In the genomic region with DNA sequence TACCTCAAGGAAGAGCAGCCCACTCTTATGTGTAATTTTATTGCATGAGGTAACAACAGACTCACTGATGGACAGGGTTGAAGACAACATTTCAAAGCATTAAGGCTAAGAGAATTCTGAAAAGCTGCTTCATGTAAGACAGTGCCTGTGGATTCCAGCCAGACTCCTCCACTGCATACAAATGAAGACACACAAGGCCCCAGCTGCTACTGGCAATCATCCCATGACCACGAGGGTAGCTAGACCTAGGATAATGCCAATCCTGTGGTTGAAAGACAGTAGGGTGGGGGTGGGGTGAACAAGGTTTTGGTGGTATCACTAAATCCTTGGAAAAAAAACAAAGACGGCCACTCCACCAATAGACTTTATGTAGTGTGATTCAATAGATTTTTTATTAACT, we compare ENCODE assay signal across 11 mouse cellular contexts. TPM values are rescaled to one million over a fixed set of nuclear protein-coding genes. Genes with fewer than 3 reads are reported as not detected.
A peak's percentile ranks its signal among the peaks of the same experiment; 100 is the strongest.
DNase-seq lines count a peak whose midpoint lies in the region; ATAC-seq and TF ChIP-seq lines count a peak whose summit lies in the region.
"Had no signal": no experiment of that assay in that cellular context is flagged by ENCODE, and none has a peak within 500 bp of the region (broad histone marks: within the 10 kb centered on the region; RNA-seq: fewer than 3 reads in every experiment).

No protein-coding gene starts in this region.

- peak; percentile 44 for DNase-seq in cerebellum, adult 9-10 months
- DNase-seq in retina, embryonic 14.5 days (ENCODE audit: low spot score): no peak
- DNase-seq in ovary, adult 18-20 months (ENCODE audit: low spot score): no peak
- DNase-seq in adrenal gland, adult 18-20 months (ENCODE audit: low spot score in 2 of 2): no peak
- no peak for DNase-seq in adrenal gland, postnatal 25 days
- DNase-seq: heart, postnatal 14 days had no signal

- no peaks in the 10 kb centered on the region for H3K27me3 ChIP-seq in C2C12 (ENCODE audit: control insufficient read depth, insufficient read depth, insufficient read length)
- no peaks in the 10 kb centered on the region for H3K27me3 ChIP-seq in hindbrain, embryonic 16.5 days (replicated peaks; ENCODE audit: control insufficient read depth, insufficient read depth, low read length)
- no peaks in the 10 kb centered on the region for H3K27me3 ChIP-seq in midbrain, embryonic 13.5 days

- no peak overlapping the region for H3K27ac ChIP-seq in hindbrain, embryonic 16.5 days (ENCODE audit: low read depth, low read length)
- peak overlapping the region; percentile 52 for H3K27ac ChIP-seq in midbrain, embryonic 13.5 days
- H3K27ac ChIP-seq: stomach, postnatal 0 days had no signal

- H3K79me3 ChIP-seq in C2C12 (ENCODE audit: low read depth): peaks cover 2% of the 10 kb centered on the region

- H3ac ChIP-seq in C2C12 (ENCODE audit: control insufficient read depth, insufficient read length, low read depth): no peak overlapping the region

- no peak for TF ChIP-seq CTCF in C2C12 (IDR thresholded peaks at IDR 0.05; ENCODE audit: control insufficient read depth, insufficient read depth, insufficient read length)

- no peak overlapping the region for H3K4me2 ChIP-seq in hindbrain, embryonic 16.5 days (ENCODE audit: low read length)
- H3K4me2 ChIP-seq in midbrain, embryonic 13.5 days (replicated peaks): no peak overlapping the region

- H3K9ac ChIP-seq in hindbrain, embryonic 16.5 days (ENCODE audit: low read depth, low read length): no peak overlapping the region
- no peak overlapping the region for H3K9ac ChIP-seq in midbrain, embryonic 13.5 days (replicated peaks)

- H3K36me3 ChIP-seq in C2C12 (ENCODE audit: control insufficient read depth, insufficient read depth): peaks cover 62% of the 10 kb centered on the region
- H3K36me3 ChIP-seq in hindbrain, embryonic 16.5 days (ENCODE audit: control insufficient read depth, insufficient read depth, low read length): peaks cover 7% of the 10 kb centered on the region; the same call in 1 of the 2 replicates
- H3K36me3 ChIP-seq in midbrain, embryonic 13.5 days: peaks cover 8% of the 10 kb centered on the region

- no peaks in the 10 kb centered on the region for H3K79me2 ChIP-seq in C2C12 (ENCODE audit: control insufficient read depth, insufficient read depth)

- H3K4me1 ChIP-seq in hindbrain, embryonic 16.5 days (ENCODE audit: control insufficient read depth, insufficient read depth, low read depth, low read length): no peaks in the 10 kb centered on the region
- peaks cover 4% of the 10 kb centered on the region; the same call in 1 of the 2 replicates for H3K4me1 ChIP-seq in midbrain, embryonic 13.5 days (replicated peaks)

- H3K9me3 ChIP-seq in hindbrain, embryonic 16.5 days (ENCODE audit: control insufficient read depth, low read length): no peaks in the 10 kb centered on the region
- H3K9me3 ChIP-seq in midbrain, embryonic 13.5 days: no peaks in the 10 kb centered on the region
- H3K9me3 ChIP-seq: G1E had no signal

- ATAC-seq in hindbrain, embryonic 16.5 days: peak; percentile 96
- peak; percentile 96 for ATAC-seq in midbrain, embryonic 13.5 days

- H3K4me3 ChIP-seq in C2C12 (ENCODE audit: insufficient read depth, poor library complexity, severe bottlenecking): no peak overlapping the region
- H3K4me3 ChIP-seq in hindbrain, embryonic 16.5 days (ENCODE audit: low read length): no peak overlapping the region
- no peak overlapping the region for H3K4me3 ChIP-seq in midbrain, embryonic 13.5 days (replicated peaks)

- 27% methylated on average over 2 of the region's 2 CpGs for WGBS in hindbrain, embryonic 16.5 days
- WGBS in midbrain, embryonic 13.5 days: 52% methylated on average over 2 of the region's 2 CpGs

TF ChIP-seq in C2C12, 6 proteins besides CTCF, POLR2A, EP300 and RAD21:
- TF ChIP-seq FOSL1 (IDR thresholded peaks at IDR 0.05; ENCODE audit: insufficient read depth, low read length, poor library complexity, severe bottlenecking) (no peak), CEBPB (IDR thresholded peaks at IDR 0.05; ENCODE audit: low read depth) (no peak), MYOD1 (IDR thresholded peaks at IDR 0.05; ENCODE audit: control insufficient read depth, insufficient read length, low read depth) (peak; percentile 98), MAX (IDR thresholded peaks at IDR 0.05) (no peak), MYOG (IDR thresholded peaks at IDR 0.05; ENCODE audit: control insufficient read depth, extremely low read depth, insufficient read length) (no peak), USF1 (IDR thresholded peaks at IDR 0.05; ENCODE audit: low read depth) (peak; percentile 15)

RNA-seq across cellular contexts. Expression of a gene that starts 10.5 kb away (rescaled TPM):
- 4.4 TPM for polyA plus RNA-seq in C2C12 (2012; fragmentation: generic; extraction: Trizol)
- 21.3 and 24.3 TPM in 2 replicates for polyA plus RNA-seq in hindbrain, embryonic 16.5 days (2015; fragmentation: Nextera tagmentation; extraction: Ambion mirVana)
- 14.1 and 14.3 TPM in 2 replicates for polyA plus RNA-seq in midbrain, embryonic 13.5 days (2015; fragmentation: Nextera tagmentation; extraction: Ambion mirVana)
- 1 to 10 TPM; 7.5 to 8.3 TPM for total RNA-seq in adrenal gland, adult 18-20 months (2021)
- total RNA-seq in adrenal gland, postnatal 25 days (2021): 7.8 and 9.9 TPM in 2 replicates

RNA-seq across cellular contexts. Expression of a gene that starts 18.3 kb away (rescaled TPM):
- polyA plus RNA-seq in C2C12 (2012; fragmentation: generic; extraction: Trizol): 6.8 TPM
- polyA plus RNA-seq in hindbrain, embryonic 16.5 days (2015; fragmentation: Nextera tagmentation; extraction: Ambion mirVana): 15.8 and 16.6 TPM in 2 replicates
- 18.6 and 19.1 TPM in 2 replicates for polyA plus RNA-seq in midbrain, embryonic 13.5 days (2015; fragmentation: Nextera tagmentation; extraction: Ambion mirVana)
- 10 to 100 TPM; 10.2 to 10.5 TPM for total RNA-seq in adrenal gland, adult 18-20 months (2021)
- total RNA-seq in adrenal gland, postnatal 25 days (2021): 10.8 and 12.4 TPM in 2 replicates

RNA-seq across cellular contexts. Expression of a gene that starts 19.0 kb away (rescaled TPM):
- 8.6 TPM for polyA plus RNA-seq in C2C12 (2012; fragmentation: generic; extraction: Trizol)
- polyA plus RNA-seq in hindbrain, embryonic 16.5 days (2015; fragmentation: Nextera tagmentation; extraction: Ambion mirVana): 25.7 and 28.7 TPM in 2 replicates
- 20.1 and 25.4 TPM in 2 replicates for polyA plus RNA-seq in midbrain, embryonic 13.5 days (2015; fragmentation: Nextera tagmentation; extraction: Ambion mirVana)
- 10 to 100 TPM; 15.5 to 22.3 TPM for total RNA-seq in adrenal gland, adult 18-20 months (2021)
- total RNA-seq in adrenal gland, postnatal 25 days (2021): 14.6 and 15.9 TPM in 2 replicates
